Mouse (Mus musculus) stomach, embryonic 15.5 days (tissue): Measurements from ENCODE around the gene Sfxn5. TPM values are rescaled to one million over a fixed set of nuclear protein-coding genes. Genes with fewer than 3 reads are reported as not detected.
A peak's percentile ranks its signal among the peaks of the same experiment; 100 is the strongest.

Source experiments
- ATAC-seq: fragments of 200-750 bp; cut with Nextera tagmentation; 2 replicates; pipeline ENCODE4 v1.8.0; 2017; ENCODE audit warnings: low read depth, moderate number of reproducible peaks, moderate TSS enrichment; ENCODE audit not compliant: insufficient read depth, low FRiP score
- H3K27ac ChIP-seq: fragments of 300-500 bp; sonication (generic); 2 replicates; pipeline ENCODE4 v1.5.1; 2015; ENCODE audit warnings: mild to moderate bottlenecking, inconsistent platforms
- H3K27me3 ChIP-seq: fragments of 300-500 bp; sonication (generic); replicated peaks from 2 replicates; pipeline ENCODE4 v1.6.1; 2015; ENCODE audit warnings: inconsistent platforms
- H3K36me3 ChIP-seq: fragments of 300-500 bp; sonication (generic); 2 replicates; pipeline ENCODE4 v1.6.1; 2015; ENCODE audit warnings: inconsistent platforms
- H3K4me1 ChIP-seq: fragments of 300-500 bp; sonication (generic); 2 replicates; pipeline ENCODE4 v1.6.1; 2015; ENCODE audit warnings: inconsistent platforms
- H3K4me2 ChIP-seq: fragments of 300-500 bp; sonication (generic); 2 replicates; pipeline ENCODE4 v1.6.1; 2015; ENCODE audit warnings: mild to moderate bottlenecking, inconsistent platforms
- H3K4me3 ChIP-seq: fragments of 300-500 bp; sonication (generic); replicated peaks from 2 replicates; pipeline ENCODE4 v1.5.1; 2015; ENCODE audit warnings: inconsistent platforms
- H3K9ac ChIP-seq: fragments of 300-500 bp; sonication (generic); 2 replicates; pipeline ENCODE4 v1.6.1; 2015; ENCODE audit warnings: inconsistent platforms
- H3K9me3 ChIP-seq: fragments of 300-500 bp; sonication (generic); 2 replicates; pipeline ENCODE4 v1.6.1; 2016; ENCODE audit warnings: inconsistent platforms
- WGBS: fragments of 180-500 bp; shearing (Covaris S2); methylation state at CpG from one replicate; pipeline ENCODE4 v1.1.7; 2015; 5-methylcytosine and 5-hydroxymethylcytosine counted together
- polyA plus RNA-seq: library from polyadenylated mRNA; unstranded; fragments of >200 nt; fragmentation: Nextera tagmentation; extraction: Ambion mirVana; gene quantifications from 2 replicates; pipeline ENCODE4 v1.2.1, GENCODE M21; 2015

Gene Sfxn5
- polyA plus RNA-seq, 1 experiment from 2014 or later = 11.5 TPM

- H3K9me3 ChIP-seq = no peaks in the 10 kb centered on the region
- 85% methylated on average over 10 of the region's 10 CpGs for WGBS
- H3K4me2 ChIP-seq = peak overlapping the region; percentile 92
- peaks cover 37% of the 10 kb centered on the region for H3K4me1 ChIP-seq
- H3K9ac ChIP-seq = no peak overlapping the region; the same call in 1 of the 2 replicates
- H3K27ac ChIP-seq = no peak overlapping the region
- no peaks in the 10 kb centered on the region for H3K36me3 ChIP-seq
- peak overlapping the region; percentile 76 for H3K4me3 ChIP-seq
- ATAC-seq = no peak
- no peaks in the 10 kb centered on the region for H3K27me3 ChIP-seq
Observed at GRCm38 (mm10) chr6:85373066-85373860, 40.0 kb upstream of the Sfxn5 start.

- H3K36me3 ChIP-seq = no peaks in the 10 kb centered on the region
- no peaks in the 10 kb centered on the region for H3K27me3 ChIP-seq
- peaks cover 37% of the 10 kb centered on the region for H3K4me1 ChIP-seq
- H3K27ac ChIP-seq = no peak overlapping the region
- H3K9ac ChIP-seq = no peak overlapping the region
- WGBS = 64% methylated on average over 2 of the region's 2 CpGs
- no peak overlapping the region for H3K4me3 ChIP-seq
- H3K9me3 ChIP-seq = no peaks in the 10 kb centered on the region
- no peak for ATAC-seq
- peak overlapping the region; percentile 92 for H3K4me2 ChIP-seq
Observed at GRCm38 (mm10) chr6:85372496-85372895, 39.3 kb upstream of the Sfxn5 start.

GRCm38 (mm10) chr6:85371859-85372405 is 38.7 kb upstream of the Sfxn5 start:
- H3K27me3 ChIP-seq = no peaks in the 10 kb centered on the region
- no peak overlapping the region for H3K9ac ChIP-seq
- 80% methylated on average over 6 of the region's 6 CpGs for WGBS
- ATAC-seq = no peak
- H3K36me3 ChIP-seq = no peaks in the 10 kb centered on the region
- no peak overlapping the region for H3K4me3 ChIP-seq
- H3K9me3 ChIP-seq = no peaks in the 10 kb centered on the region
- no peak overlapping the region for H3K27ac ChIP-seq
- peaks cover 41% of the 10 kb centered on the region for H3K4me1 ChIP-seq
- peak overlapping the region; percentile 92 for H3K4me2 ChIP-seq

DNA sequence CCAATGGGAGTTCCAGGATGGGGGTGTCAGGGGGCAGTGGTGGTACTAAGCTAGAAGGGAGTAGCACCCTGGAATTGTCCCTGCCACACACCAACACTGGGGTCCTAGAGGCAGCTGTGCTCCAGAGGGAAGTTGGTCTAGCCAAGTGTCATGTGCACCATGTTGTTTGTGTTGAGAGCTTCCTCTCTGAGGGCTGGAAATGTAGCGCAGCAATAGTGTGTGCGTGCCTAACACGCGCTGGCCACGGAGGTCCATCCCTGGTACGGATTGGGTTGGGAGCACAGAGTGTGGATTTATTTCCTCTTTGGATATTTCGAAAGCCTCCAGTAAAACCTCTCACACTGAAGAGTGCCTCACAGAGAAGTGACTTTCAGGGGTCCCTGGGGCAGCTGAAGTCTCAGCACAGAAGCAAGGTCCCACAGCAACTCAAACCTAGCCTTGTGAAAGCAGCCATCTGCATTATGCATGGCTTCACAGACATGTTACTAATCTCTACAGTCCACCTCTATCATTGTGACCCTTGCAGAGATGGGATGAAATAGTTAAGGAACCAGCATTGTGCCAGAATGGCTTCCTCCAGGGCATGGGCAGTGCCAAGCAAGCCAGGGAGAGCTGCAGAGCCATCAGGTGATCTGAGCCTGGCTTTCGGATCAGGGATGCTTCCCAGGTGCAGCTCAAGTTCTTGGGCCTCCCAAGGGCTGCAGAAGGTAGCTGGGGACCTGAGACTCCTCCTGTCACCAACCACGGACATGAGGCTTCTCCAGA is 37.6 kb upstream of the Sfxn5 start:
- peaks cover 49% of the 10 kb centered on the region for H3K4me1 ChIP-seq

DNA sequence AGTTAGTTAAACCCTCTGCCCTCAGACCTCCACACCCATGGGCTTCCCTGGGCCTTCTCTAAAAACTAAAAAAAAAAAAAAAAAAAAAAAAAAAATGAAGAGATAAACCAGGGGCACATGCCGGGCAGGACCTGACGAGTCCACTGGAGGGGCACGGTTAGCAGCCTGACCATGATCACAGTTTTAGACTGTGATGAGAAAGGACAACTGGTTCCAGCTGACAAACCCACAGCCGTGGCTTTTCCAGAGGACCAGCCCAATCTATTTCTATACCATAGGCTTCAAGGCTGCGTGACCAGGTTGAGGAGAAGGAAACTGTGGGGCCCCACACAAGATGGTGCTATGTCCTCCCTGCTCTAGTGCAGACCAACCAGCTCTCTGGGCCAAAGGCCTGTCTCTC is 36.8 kb upstream of the Sfxn5 start:
- no peak for ATAC-seq
- Histone ChIP-seq H3K36me3 (no peaks in the 10 kb centered on the region), H3K27ac (no peak overlapping the region), H3K9me3 (no peaks in the 10 kb centered on the region), H3K9ac (no peak overlapping the region), H3K27me3 (no peaks in the 10 kb centered on the region), H3K4me2 (no peak overlapping the region), H3K4me1 (peaks cover 45% of the 10 kb centered on the region), H3K4me3 (no peak overlapping the region)
- WGBS = 73% methylated on average over 5 of the region's 5 CpGs

More for the DNA sequence above, 37.6 kb upstream of the Sfxn5 start:
- Histone ChIP-seq H3K9me3 (no peaks in the 10 kb centered on the region), H3K27me3 (no peaks in the 10 kb centered on the region), H3K27ac (no peak overlapping the region), H3K9ac (no peak overlapping the region), H3K36me3 (no peaks in the 10 kb centered on the region), H3K4me3 (no peak overlapping the region), H3K4me2 (no peak overlapping the region)
- ATAC-seq = no peak
- 86% methylated on average over 9 of the region's 9 CpGs for WGBS

GRCm38 (mm10) chr6:85369181-85369860 is 36.1 kb upstream of the Sfxn5 start:
- H3K4me3 ChIP-seq = no peak overlapping the region
- peaks cover 44% of the 10 kb centered on the region for H3K4me1 ChIP-seq
- peak overlapping the region; percentile 31; the same call in 1 of the 2 replicates for H3K27ac ChIP-seq
- 0 out of 2 replicates have a peak, but pooled peaks have one; percentile 16 for ATAC-seq
- no peaks in the 10 kb centered on the region for H3K27me3 ChIP-seq
- H3K9me3 ChIP-seq = no peaks in the 10 kb centered on the region
- no peaks in the 10 kb centered on the region for H3K36me3 ChIP-seq
- H3K9ac ChIP-seq = no peak overlapping the region
- H3K4me2 ChIP-seq = no peak overlapping the region
- 68% methylated on average over 5 of the region's 5 CpGs for WGBS

DNA sequence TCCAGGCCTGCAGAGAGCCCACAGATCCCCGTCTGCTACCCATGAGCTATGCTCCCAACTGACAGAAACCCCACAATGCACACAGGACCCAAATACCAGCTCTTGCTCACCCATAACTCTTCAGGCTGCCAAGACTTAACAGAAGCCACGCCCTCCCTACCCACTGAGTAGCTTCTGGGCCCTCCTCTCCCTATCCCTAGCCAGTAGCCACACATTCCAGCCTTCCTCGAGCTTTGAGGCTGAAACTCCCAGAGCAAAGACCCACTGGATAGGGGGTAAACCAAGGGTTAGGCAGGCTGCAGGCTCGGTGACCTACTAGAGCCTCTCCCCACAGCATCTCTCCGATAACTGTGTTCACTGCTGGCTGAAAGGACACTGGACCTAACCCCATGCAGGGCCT is 35.5 kb upstream of the Sfxn5 start:
- no peak overlapping the region for H3K9ac ChIP-seq
- ATAC-seq = no peak
- no peaks in the 10 kb centered on the region for H3K36me3 ChIP-seq
- no peaks in the 10 kb centered on the region for H3K27me3 ChIP-seq
- no peak overlapping the region for H3K4me2 ChIP-seq
- peak overlapping the region; percentile 31; the same call in 1 of the 2 replicates for H3K27ac ChIP-seq
- H3K4me3 ChIP-seq = no peak overlapping the region
- H3K9me3 ChIP-seq = no peaks in the 10 kb centered on the region
- WGBS = 70% methylated on average over 5 of the region's 5 CpGs
- peaks cover 39% of the 10 kb centered on the region for H3K4me1 ChIP-seq

DNA sequence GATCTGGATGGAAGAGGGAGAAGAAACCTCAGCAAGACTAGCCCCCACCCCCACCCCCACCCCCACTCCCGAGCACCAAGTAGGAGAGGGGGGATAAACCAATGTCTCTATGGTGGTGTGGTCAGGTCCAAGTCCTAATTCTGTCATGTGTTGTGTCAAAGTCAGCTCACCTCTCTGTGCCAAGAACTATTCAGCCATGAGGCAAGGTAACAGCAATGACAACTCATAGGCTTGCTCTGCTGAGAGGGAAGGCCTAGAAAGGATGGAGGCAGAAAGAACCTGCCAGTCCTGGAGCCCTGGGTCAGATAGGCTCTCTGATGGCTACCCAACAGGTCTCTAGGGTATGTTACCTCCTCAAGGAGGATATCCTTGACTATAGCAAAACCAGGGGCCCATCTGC is 34.9 kb upstream of the Sfxn5 start:
- H3K27me3 ChIP-seq = no peaks in the 10 kb centered on the region
- H3K9me3 ChIP-seq = no peaks in the 10 kb centered on the region
- H3K4me1 ChIP-seq = peaks cover 34% of the 10 kb centered on the region
- whole genome bisulfite sequencing = 85% methylated on average over 1 of the region's 1 CpGs
- no peak for ATAC-seq
- H3K9ac ChIP-seq = no peak overlapping the region
- H3K27ac ChIP-seq = no peak overlapping the region
- no peak overlapping the region for H3K4me2 ChIP-seq
- no peaks in the 10 kb centered on the region for H3K36me3 ChIP-seq
- H3K4me3 ChIP-seq = no peak overlapping the region

DNA sequence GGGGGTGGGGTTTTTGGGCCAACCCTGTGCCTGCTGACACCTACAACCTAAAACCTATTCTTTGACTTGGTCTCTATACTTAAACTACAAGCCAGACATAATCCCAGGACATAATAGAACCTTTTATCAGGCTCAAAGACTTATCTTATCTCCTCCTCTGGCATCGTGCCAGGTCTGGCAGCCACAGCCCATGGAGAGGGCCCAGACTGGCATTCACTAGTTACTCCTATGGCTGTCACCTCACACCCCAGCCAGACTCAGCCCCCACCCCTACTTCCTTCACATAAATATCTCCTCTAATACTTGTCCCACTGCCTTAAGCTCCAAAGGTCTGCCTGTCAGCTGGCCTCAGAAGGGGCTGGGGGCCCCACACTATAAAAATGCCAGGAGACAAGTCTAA is 33.2 kb upstream of the Sfxn5 start:
- Histone ChIP-seq H3K27ac (peak overlapping the region; percentile 28; the same call in 1 of the 2 replicates), H3K27me3 (no peaks in the 10 kb centered on the region), H3K4me3 (no peak overlapping the region), H3K9me3 (no peaks in the 10 kb centered on the region), H3K4me2 (no peak overlapping the region; the same call in 1 of the 2 replicates), H3K36me3 (no peaks in the 10 kb centered on the region), H3K9ac (no peak overlapping the region), H3K4me1 (peaks cover 24% of the 10 kb centered on the region)
- peak; percentile 59; the same call in 1 of the 2 replicates for ATAC-seq
- 38% methylated on average over 1 of the region's 1 CpGs for WGBS

GRCm38 (mm10) chr6:85364439-85364838 is 31.2 kb upstream of the Sfxn5 start:
- Histone ChIP-seq H3K4me3 (no peak overlapping the region), H3K36me3 (no peaks in the 10 kb centered on the region), H3K27me3 (no peaks in the 10 kb centered on the region), H3K27ac (no peak overlapping the region), H3K9me3 (no peaks in the 10 kb centered on the region), H3K4me2 (no peak overlapping the region), H3K9ac (no peak overlapping the region), H3K4me1 (peaks cover 21% of the 10 kb centered on the region)
- 59% methylated on average over 5 of the region's 5 CpGs for WGBS
- no peak for ATAC-seq

DNA sequence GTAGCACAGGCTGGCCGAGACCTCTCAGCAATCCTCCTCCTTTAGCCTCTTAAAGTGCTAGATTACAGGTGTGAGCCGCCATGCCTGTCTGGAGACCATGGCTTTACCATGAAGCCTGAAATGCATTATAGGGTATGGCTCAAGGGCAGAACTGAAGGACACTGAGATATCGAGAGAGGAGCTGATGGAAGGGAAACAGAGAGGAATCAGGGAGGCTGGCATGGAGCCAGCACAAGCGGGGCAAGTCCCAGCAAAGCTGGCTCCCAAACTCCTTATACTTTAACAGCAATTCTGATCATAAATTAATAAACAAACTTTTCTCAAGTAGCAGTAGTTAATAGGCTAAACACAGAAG is 30.7 kb upstream of the Sfxn5 start:
- Histone ChIP-seq H3K36me3 (no peaks in the 10 kb centered on the region), H3K9me3 (no peaks in the 10 kb centered on the region)
- WGBS = 72% methylated on average over 4 of the region's 4 CpGs

More for the DNA sequence above, 30.7 kb upstream of the Sfxn5 start:
- Histone ChIP-seq H3K27me3 (no peaks in the 10 kb centered on the region), H3K27ac (no peak overlapping the region; the same call in 1 of the 2 replicates), H3K9ac (no peak overlapping the region), H3K4me3 (no peak overlapping the region), H3K4me1 (peaks cover 16% of the 10 kb centered on the region), H3K4me2 (no peak overlapping the region)
- ATAC-seq = no peak
